Mouse (Mus musculus) testis, postnatal 14 days (tissue): ENCODE measurements around the gene Mas1.

Source experiments
- DNase-seq: peaks from one replicate; pipeline ENCODE4 v3.0.0; 2021; ENCODE audit warnings: low spot score

Mas1 gene

DNA sequence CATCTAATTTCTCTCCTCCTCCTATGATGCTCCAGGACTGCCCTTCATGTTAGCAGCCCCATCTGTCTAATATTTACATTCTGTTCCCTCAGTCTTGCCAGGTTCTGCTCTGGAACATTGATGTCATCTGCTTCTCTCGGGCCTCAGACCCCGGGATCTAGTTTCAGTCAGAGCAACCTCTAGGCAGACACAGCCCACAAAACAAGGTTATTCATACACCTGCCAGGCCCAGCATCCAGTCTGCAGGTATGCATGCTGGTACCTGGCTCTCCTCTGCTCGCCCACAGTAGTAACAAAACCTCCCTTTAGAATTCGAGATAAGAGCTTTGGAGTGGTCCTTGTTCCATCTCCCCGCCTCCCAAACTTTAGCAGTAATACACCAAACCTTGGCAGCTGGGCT is 37.6 kb downstream of the Mas1 start:
- no peak for DNase-seq

DNA sequence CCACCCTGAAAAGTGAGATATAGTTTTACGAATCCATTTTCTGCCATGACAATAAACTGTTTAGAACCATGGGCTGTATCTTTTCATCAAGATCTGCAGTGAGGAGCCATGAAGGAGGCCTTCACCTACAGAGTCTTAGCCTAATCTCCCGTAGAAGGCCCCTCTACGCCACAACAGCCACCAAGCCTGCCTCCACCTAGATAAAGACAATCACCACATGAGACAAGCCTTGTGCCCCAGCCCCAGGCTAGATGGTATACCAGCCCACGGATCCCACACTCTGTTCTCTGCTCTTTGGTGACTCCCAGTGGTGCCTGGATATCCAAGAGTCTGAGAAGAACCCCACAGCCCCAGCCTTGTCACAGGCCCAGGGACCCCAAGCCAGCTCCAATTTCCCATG is 52.1 kb downstream of the Mas1 start:
- DNase-seq: no peak

DNA sequence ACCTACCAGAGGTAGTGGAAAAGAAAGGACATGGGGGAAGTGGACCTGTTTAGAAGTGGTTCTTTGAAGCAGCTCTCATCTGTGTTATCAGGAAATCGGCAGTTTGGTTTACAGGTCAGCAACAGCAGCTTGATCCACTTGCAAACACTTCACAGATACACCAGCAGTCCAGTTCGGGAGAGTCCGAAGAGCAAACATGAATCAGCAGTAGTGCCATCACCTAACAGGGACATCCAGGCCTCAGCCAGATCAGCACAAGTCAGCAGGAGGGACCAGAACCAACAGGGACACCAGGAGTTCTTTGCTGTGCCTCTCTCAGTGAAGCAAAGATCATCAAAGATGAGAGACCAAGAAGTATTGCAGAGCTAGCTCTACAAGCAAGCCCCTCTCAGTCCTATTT is 53.4 kb downstream of the Mas1 start:
- no peak for DNase-seq

DNA sequence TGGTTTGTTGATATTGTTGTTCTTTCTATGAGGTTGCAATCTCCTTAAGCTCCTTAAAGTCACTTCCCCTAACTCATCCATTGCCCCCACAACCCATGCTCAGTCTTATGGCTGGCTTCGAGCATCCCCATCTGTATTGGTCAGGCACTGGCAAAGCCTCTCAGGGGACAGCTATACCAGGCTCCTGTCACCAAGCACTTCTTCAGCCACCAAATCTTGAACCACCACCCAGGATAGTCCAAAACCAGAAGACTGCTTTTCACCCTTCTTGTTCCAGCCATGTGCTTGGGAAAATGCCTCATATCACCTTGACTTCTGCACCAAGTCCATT is 57.0 kb downstream of the Mas1 start:
- DNase-seq: no peak

DNA sequence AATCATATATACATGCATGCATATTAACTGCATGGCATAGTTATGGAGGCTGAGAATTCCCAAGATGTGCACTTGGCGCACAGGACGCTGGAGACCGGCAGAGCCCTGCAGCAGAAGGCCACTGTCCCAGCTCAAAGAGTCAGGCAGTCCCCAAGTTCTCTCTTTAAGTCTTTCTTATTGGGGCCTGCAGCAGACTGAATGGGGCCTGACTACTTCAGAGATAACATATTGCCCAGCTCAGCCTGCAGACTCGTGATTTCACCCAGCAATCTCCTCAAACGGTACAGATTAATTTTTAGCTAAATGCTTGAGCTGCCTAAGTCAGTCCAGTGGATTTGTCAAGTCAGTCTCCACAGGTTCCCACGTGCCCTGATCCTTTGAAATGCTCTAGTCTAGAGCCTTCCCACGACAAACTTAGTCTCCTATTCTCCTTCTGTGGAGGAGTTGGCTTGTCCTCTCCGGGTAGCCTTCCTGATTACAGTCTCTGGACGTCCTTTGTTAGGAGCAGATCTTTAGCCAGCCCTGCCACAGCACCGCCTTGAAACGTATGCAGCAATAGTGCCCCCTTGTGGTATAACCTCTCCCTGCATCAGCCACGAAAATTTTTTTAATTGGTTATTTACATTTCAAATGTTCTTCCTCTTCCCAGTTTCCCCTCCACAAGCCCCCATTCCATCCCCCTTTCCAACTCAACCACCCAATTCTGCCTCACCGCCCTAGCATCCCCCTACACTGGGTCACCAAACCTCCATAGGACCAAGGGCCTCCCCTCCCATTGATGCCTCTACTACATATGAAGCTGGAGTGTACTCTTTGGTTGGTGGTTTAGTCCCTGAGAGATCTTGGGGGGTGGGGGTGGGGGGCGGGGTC is 57.6 kb downstream of the Mas1 start:
- DNase-seq: peak; percentile 72

DNA sequence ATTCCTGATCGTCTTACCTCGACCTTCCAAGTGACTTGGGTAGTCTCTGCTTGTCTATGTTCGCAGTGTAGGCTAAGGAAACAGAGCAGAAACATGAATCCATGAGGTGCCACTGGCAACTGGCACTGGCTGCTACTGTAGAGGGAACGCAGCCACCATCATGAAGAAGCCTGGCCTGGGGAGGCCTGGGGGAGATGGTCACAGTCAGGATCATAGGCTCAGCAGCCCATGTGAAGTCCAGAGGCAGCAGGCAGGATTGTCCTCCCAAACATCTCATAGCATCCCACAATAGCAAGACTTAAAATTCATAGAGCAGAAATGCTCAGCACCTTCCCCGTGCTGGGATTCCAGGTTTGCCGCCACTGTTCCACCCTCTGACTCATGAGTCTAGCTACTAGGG is 59.1 kb downstream of the Mas1 start:
- DNase-seq: no peak

DNA sequence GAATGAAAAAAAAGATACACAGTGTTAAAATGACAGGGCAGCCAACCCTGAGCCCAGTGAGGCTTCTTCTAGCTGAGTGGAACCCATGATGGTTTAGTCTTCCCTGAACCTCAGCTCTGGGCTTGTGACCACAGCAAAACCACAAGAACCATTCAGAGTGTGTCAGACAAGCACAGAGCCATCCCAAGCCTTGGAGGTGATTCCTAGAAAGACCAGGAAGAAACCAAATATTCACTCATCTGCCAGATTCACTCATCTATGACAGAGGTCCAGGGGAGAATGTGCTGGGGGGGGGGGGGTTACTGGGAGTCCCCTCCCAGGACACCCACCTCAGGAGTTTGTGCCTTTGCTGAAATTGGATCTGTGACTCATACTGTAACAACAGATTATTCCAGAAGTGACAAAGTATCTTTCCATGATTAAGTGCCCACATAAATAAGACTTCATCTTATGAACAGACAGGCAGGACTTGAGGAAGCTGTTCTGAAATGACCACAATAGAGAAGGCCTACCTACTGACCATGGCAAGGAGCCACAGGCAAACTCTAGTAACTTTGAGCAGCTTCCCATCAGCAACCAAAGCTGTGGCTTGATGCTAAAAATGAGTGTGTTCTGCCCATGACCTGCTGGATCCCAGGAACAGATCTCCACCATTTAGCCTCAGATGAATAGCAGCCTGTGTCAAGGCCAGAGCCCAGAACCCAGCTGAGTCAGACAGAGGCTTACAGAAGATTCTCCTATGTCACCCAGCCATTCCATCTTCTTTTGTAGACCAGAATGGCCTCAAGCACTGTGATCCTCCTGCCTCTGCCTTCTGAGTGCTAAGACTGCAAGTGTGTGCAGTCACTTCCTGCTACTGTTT is 63.1 kb downstream of the Mas1 start:
- no peak for DNase-seq

DNA sequence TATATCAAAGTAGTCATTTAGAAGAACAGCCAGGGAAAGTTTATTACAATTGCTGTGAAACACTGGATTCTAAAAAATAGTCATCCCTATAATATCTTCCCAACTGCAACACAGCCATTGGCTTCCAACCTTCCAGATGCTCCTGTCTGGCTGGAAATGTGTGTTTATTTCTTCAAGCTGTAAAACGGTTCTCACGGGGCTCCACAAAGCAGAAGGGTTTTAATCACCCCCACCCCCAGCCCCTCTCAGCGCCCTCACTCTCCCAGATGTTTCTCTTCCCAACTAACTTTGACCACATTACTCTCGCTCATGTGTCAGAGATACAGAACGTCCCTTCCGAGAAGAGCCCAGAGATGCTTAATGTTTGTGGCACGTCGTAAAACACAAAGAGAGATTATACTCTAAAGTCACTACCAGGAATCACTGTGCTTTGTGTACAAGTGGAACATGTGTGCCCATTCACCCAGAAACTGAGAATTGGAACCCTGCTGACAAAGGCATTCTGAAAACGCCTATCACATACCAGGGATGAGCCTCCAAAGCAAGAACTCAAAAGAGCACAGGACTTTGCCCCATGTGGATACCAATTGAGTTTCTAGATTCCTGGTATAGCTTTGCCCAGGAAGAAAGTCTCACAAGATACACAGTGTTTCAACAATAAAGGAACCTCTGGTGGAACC is 65.9 kb downstream of the Mas1 start:
- DNase-seq: no peak

DNA sequence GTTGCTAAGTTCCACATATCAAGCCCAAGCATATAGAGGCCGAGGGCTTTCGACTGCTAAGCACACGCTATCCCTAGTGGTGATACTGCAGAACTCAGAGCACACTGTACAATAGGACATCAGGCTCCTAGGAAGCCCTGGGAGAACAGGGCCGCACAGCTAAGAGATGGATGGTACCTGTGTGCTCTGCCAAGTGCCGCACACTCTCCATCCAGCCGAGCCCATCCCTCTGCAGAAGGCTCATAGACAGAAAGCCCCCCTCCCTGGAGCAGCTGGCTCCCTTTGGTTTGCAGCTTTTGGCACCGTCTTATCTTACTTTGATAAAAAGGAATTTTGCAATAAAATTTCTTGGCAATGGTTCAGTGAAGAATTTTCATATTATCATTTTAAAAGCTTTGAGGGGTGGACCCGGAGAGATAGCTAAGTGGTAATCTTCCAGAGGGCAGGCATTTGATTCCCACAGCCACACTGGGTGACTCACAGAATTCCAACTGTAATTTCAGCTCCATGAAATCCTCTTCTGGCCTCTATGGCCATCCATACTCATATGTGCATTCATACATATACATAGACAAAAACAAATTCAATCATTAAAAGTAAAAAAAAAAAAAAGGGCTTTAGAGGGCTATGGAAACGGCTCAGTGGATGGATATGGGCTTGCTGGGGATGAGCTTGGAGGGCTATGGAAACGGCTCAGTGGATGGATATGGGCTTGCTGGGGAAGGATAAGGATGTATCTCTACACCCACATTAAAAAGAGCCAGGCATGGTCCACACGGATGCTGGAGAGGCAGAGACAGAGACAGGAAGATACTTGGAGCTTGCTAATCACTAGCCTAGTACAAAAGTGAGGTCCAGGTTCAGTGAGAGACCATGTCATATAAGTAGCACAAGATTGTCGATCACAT is 68.3 kb downstream of the Mas1 start:
- DNase-seq: peak; percentile 46

DNA sequence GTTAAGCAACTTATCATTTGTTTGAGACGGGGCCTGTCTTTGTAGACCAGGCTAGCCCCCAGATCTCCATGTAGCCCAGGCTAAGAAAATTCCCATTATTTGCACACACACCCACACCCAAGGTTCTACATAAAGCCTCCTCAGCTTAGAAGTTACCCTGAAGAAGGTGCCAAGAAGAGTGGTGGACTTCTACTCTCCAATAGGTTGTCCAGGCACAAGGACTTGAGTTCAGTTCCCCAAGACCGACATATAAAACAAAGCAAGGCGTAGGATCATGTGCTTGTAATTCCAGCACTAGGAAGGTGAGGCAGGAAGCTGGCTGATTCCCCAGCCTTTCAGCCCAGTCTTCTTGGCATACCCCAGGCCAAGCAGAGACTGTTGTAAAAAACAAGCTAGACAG is 69.4 kb downstream of the Mas1 start:
- DNase-seq: no peak

DNA sequence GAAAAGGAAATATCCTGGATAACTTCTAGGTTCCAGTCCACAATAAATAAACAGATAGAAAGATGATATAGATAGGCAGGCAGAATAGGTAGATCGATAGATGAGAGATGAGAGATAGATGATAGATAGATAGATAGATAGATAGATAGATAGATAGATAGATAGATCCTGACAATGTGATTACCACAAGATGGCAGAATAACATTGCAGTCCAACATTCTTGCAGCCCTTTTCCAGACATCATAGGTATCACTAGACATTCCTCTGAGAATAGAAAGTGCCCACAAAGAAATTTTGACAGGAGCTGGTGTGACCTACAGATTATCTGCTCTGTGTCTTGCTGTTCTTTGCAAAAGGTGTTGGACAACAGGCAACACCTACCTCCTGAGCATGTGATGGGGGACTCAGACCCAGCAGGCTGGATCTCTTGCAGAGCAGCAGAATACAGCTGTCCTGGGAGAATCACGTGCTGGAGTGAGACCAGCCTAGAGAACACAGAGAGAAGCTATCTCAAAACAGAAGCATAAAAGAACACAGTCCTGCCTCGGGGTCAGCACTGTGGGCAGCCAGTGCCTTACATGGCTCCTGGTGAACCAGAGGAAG is 70.4 kb downstream of the Mas1 start:
- no peak for DNase-seq

DNA sequence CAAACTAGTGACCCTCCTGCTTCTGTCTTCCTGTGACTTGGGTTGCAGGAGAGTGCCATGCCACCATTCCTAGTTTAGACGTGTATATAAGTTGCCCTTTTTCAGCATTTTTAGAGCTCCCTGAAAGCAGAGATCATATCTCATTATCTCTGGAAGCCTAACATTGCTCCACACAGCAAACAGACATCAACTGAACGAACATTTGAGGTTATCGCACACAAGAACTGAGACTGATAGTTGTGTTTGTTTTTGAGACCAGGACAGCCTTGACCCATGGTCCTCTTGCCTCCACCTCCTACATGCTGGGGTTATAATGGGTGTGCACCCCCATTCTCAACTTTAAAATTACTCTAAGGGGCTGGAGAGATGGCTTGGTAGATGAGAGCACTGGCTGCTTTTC is 71.3 kb downstream of the Mas1 start:
- DNase-seq: no peak

DNA sequence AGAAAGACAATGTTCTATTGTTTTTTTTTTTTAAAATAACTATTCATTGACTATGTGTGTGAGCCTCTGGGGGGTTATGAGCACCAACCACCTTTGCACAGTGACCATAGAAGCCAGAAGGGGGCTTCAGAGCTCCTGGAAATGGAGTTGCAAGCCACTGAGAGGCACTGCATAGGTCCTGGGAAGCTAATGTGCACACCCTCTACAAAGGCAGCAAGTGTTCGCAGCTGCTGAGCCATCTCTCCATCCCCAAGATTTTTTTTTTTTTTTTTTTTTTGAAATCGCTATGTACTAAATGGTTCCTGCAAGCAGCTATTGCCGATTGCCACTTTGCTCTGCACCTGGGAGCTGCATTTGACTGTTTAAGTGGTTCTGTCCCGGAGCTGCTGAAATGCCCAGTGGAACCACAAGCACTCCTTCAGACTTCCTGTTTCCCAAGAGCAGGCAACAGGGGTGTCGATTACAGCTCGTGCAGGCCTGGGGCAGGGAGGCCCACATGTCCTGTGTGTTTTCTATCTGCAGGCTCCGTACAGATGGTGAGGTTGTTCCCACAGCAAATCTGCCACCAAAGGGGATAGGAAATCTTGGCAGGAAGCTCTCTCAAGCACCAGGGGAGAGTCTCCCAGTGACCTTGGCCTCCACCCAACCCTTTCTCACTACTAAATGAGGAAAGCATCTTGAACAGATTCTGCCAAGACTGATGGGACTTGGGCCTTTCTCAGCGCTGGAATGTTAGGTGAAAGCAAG is 74.1 kb downstream of the Mas1 start:
- peak; percentile 81 for DNase-seq

DNA sequence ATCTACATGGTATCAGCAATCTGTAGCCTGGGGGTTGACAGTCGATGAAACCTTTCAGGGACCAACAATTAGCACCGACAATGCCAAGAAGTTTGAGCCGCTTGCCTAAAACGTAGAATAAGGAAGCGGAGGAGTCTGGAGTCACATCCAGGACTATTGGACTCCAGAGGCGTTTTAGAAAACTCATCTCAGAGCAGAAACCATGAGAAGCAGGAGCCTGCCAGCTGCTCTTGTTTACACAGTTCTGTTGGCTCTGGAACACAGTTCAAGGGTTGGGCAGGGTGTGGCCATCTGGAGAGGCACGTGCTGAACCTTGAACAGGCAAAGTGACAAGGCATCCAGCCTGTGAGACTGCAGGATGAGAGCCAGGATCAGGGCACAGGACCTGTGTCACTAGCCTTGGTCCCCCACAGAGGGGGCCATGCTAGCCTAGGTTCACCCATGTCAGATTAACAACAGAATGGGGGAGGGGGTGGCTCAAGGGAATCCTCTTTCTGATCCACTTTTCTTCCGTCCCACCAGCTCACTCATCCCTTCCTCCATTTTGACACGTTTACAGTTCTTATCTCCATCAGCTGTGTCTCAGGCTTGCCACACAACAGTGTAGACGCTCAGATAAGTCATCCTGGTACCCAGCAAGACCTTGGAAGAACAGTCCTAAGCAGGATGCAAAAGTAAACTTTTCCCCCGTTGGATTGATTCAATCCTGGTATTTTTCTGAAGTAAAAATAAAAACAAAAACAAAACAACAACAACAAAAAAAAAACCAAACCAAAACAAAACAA is 75.3 kb downstream of the Mas1 start:
- DNase-seq: peak; percentile 45

DNA sequence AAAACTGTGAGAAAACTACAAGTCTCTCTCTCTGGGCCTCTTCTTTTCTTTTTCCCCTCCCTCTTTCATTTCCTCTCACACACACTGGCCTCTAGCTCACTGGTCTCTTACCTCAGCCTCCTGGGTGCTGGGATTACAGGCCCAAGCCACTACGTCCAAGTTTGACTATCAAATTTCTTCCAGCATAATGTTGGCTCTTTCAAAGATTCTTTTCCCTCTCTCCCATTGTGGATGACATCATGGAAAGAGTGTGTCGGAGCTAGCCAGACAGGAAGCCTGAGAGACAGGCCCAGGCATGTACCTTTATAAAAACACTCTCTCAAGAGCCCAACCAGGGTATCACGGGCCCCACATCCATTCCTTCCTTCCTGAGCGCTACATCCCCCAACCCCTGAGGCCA is 76.5 kb downstream of the Mas1 start:
- no peak for DNase-seq

DNA sequence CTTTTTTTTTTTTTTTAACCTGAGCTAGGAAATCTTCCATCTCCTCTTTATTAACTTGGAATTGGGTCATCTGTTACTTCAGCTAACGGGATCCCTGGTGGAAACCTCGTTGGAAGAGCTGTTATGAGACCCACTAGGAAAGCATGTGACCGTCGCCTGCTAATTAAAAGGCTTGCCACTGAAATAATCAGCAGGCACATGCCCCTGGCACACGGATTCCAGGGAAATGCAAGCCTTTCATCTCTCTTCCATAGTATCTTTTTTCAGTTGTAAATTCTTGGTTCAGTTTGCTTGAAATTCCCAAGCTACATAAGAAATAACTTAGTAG is 76.9 kb downstream of the Mas1 start:
- DNase-seq: no peak
